ENCODE assay signal across 7 mouse cellular contexts in the genomic region with DNA sequence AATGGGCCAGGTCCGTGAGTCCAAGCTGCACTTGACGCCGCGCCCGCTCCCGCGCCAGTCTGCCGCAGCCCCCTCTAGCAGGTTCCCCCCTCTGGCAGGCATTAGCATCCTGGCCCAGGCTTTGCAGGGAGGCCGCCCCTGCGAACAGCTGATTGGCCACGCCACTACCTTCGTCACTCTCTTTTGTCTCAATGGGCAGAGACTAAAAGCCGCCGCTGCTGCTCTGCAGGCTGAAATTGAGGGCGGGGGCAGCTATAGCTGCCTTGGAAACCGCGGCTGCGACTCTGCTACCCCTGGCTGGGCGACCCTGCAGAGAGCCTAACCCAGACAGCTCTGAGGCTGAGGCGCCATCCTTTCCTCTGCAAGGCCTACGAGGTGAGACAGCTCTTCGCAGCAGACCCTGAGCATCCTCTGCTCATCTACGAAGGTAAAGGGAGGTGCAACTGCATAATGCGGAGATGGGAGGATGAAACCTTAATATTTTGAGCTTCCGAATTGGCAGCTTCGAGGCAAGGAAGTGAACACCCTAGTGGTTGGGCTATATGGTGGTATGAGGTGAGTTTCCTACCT. TPM values are rescaled to one million over a fixed set of nuclear protein-coding genes. Genes with fewer than 3 reads are reported as not detected.
A peak's percentile ranks its signal among the peaks of the same experiment; 100 is the strongest.
DNase-seq lines count a peak whose midpoint lies in the region; ATAC-seq lines count a peak whose summit lies in the region.

A gene (plus strand): TSS at position 178 of the 570 bp plus-strand sequence.

- no peaks in the 10 kb centered on the region for H3K9me3 ChIP-seq in limb, embryonic 12.5 days
- no peaks in the 10 kb centered on the region for H3K9me3 ChIP-seq in midbrain, embryonic 13.5 days

- H3K27me3 ChIP-seq in limb, embryonic 12.5 days, result peaks cover 49% of the 10 kb centered on the region
- H3K27me3 ChIP-seq in midbrain, embryonic 13.5 days, result no peaks in the 10 kb centered on the region; the same call in 1 of the 2 replicates

- peak within 1 kb of the TSS; percentile 53 for H3K9ac ChIP-seq in limb, embryonic 12.5 days (replicated peaks)
- H3K9ac ChIP-seq in midbrain, embryonic 13.5 days (replicated peaks), result peak within 1 kb of the TSS; percentile 72

- H3K36me3 ChIP-seq in limb, embryonic 12.5 days, result no peaks in the 10 kb centered on the region
- no peaks in the 10 kb centered on the region for H3K36me3 ChIP-seq in midbrain, embryonic 13.5 days

- H3K4me2 ChIP-seq in limb, embryonic 12.5 days, result peak within 1 kb of the TSS; percentile 60
- peak within 1 kb of the TSS; percentile 58 for H3K4me2 ChIP-seq in midbrain, embryonic 13.5 days (replicated peaks)

- no peaks in the 10 kb centered on the region for H3K4me1 ChIP-seq in limb, embryonic 12.5 days (replicated peaks)
- H3K4me1 ChIP-seq in midbrain, embryonic 13.5 days (replicated peaks), result peaks cover 20% of the 10 kb centered on the region

- peak within 1 kb of the TSS; percentile 45 for H3K4me3 ChIP-seq in limb, embryonic 12.5 days (replicated peaks)
- H3K4me3 ChIP-seq in midbrain, embryonic 13.5 days (replicated peaks), result peak within 1 kb of the TSS; percentile 50

- WGBS in limb, embryonic 12.5 days, result 20% methylated on average over 26 of the region's 26 CpGs
- WGBS in midbrain, embryonic 13.5 days, result 18% methylated on average over 24 of the region's 26 CpGs

- peak within 1 kb of the TSS; percentile 35; the same call in 1 of the 2 replicates for H3K27ac ChIP-seq in limb, embryonic 12.5 days
- H3K27ac ChIP-seq in midbrain, embryonic 13.5 days, result peak within 1 kb of the TSS; percentile 89

- ATAC-seq in limb, embryonic 12.5 days (ENCODE audit: insufficient number of reproducible peaks, insufficient read depth, low FRiP score, low TSS enrichment, low read depth), result peak; percentile 97
- peak; percentile 99 for ATAC-seq in midbrain, embryonic 13.5 days

- DNase-seq in adrenal gland, postnatal 14 days, result peak; percentile 70
- peak; percentile 74 for DNase-seq in embryo, embryonic 9.5 days (ENCODE audit: extremely low spot score)
- peak; percentile 2 for DNase-seq in heart, adult 8-10 months (ENCODE audit: low spot score)
- peak; percentile 14 for DNase-seq in kidney, adult 9 months
- DNase-seq in spleen, adult 18-20 months, result peak; percentile 63 to 68

RNA-seq across cellular contexts. Expression of the gene that starts here (rescaled TPM):
- 10.5 and 13.3 TPM in 2 replicates for total RNA-seq in adrenal gland, postnatal 14 days (2021)
- total RNA-seq in heart, adult 8-10 months (2022), result under 1 TPM in 3 of 4 experiments, not detected in 1; 0.12 to 0.29 (median 0.13) TPM
- 42.2 and 46.5 TPM in 2 replicates for polyA plus RNA-seq in limb, embryonic 12.5 days (2016; fragmentation: Nextera tagmentation; extraction: Ambion mirVana)
- 234 and 245 TPM in 2 replicates for polyA plus RNA-seq in midbrain, embryonic 13.5 days (2015; fragmentation: Nextera tagmentation; extraction: Ambion mirVana)

Comparison
In these comparisons a context has a peak if more than half of its experiments do, and no peak if none do; other contexts are left out.
1. Peak in every context shown above with its lines: DNase-seq, ATAC-seq, H3K4me3 ChIP-seq and H3K27ac ChIP-seq.
2. Peak in DNase-seq in heart, adult 8-10 months; RNA of the gene not detected or under 1 TPM.
3. DNase-seq: peak in every context shown above with its lines; median percentile 74 in embryo, embryonic 9.5 days; 70 in adrenal gland, postnatal 14 days; 66 in spleen, adult 18-20 months; 14 in kidney, adult 9 months; 2 in heart, adult 8-10 months.